Mouse (Mus musculus): ENCODE results near the gene Proser1.

Gene Proser1

GRCm38 (mm10) chr3:53463046-53463764, at the start of gene Proser1, which contains the start of gene Nhlrc3:
Proser1 (plus strand) TSS chr3:53463666.
Nhlrc3 (minus strand) TSS chr3:53463332.
- peak; percentile 93 for DNase-seq

GRCm38 (mm10) chr3:53413959-53414358, 49.5 kb upstream of the Proser1 start:
- no peak for DNase-seq

GRCm38 (mm10) chr3:53416036-53416506, 47.4 kb upstream of the Proser1 start:
- peak; percentile 83 for DNase-seq

GRCm38 (mm10) chr3:53417701-53418100, 45.8 kb upstream of the Proser1 start:
- peak; percentile 35 for DNase-seq

GRCm38 (mm10) chr3:53421656-53422055, 41.8 kb upstream of the Proser1 start:
- no peak for DNase-seq

- no peak for DNase-seq
Measured at GRCm38 (mm10) chr3:53422691-53423090, 40.8 kb upstream of the Proser1 start.

- DNase-seq, result no peak
Measured at GRCm38 (mm10) chr3:53423576-53423975, 39.9 kb upstream of the Proser1 start.

GRCm38 (mm10) chr3:53434610-53435009, 28.9 kb upstream of the Proser1 start:
- DNase-seq, result no peak

GRCm38 (mm10) chr3:53436550-53436949, 26.9 kb upstream of the Proser1 start:
- DNase-seq, result no peak

- no peak for DNase-seq
Measured at GRCm38 (mm10) chr3:53445540-53445939, 17.9 kb upstream of the Proser1 start.

- DNase-seq, result no peak
Measured at GRCm38 (mm10) chr3:53446801-53447200, 16.7 kb upstream of the Proser1 start.

- peak; percentile 73 for DNase-seq
Measured at GRCm38 (mm10) chr3:53448208-53448607, 15.3 kb upstream of the Proser1 start.

GRCm38 (mm10) chr3:53450666-53451065, 12.8 kb upstream of the Proser1 start:
- DNase-seq, result peak; percentile 65

- no peak for DNase-seq
Measured at GRCm38 (mm10) chr3:53452351-53452750, 11.1 kb upstream of the Proser1 start.

- DNase-seq, result no peak
Measured at GRCm38 (mm10) chr3:53453346-53453745, 10.1 kb upstream of the Proser1 start.

GRCm38 (mm10) chr3:53454005-53454404, 9.5 kb upstream of the Proser1 start:
- DNase-seq, result no peak

- DNase-seq, result no peak
Measured at GRCm38 (mm10) chr3:53454561-53454960, 8.9 kb upstream of the Proser1 start.

- no peak for DNase-seq
Measured at GRCm38 (mm10) chr3:53454984-53455383, 8.5 kb upstream of the Proser1 start.

GRCm38 (mm10) chr3:53457750-53458149, 5.7 kb upstream of the Proser1 start:
- DNase-seq, result no peak

- no peak for DNase-seq
Measured at GRCm38 (mm10) chr3:53460106-53460505, 3.4 kb upstream of the Proser1 start.

- DNase-seq, result no peak
Measured at GRCm38 (mm10) chr3:53462701-53463045, 793 bp upstream of the Proser1 start.

- DNase-seq, result no peak
Measured at GRCm38 (mm10) chr3:53463765-53464114, 274 bp downstream of the Proser1 start.

GRCm38 (mm10) chr3:53464146-53464698, 756 bp downstream of the Proser1 start:
- no peak for DNase-seq

GRCm38 (mm10) chr3:53465330-53465729, 1.9 kb downstream of the Proser1 start:
- DNase-seq, result no peak

- DNase-seq, result no peak
Measured at GRCm38 (mm10) chr3:53466481-53466880, 3.0 kb downstream of the Proser1 start.
